Mouse (Mus musculus) limb, embryonic 10.5 days (tissue): ENCODE measurements around the gene Scube1. TPM values are rescaled to one million over a fixed set of nuclear protein-coding genes. Genes with fewer than 3 reads are reported as not detected.

ENCODE experiments used
- DNase-seq: peaks from one replicate; pipeline ENCODE4 v3.0.0-alpha.2; 2017; ENCODE audit warnings: low spot score
- H3K27ac ChIP-seq: fragments of 300-500 bp; sonication (generic); 2 replicates; pipeline ENCODE4 v1.5.1; 2016; ENCODE audit warnings: mild to moderate bottlenecking
- H3K27me3 ChIP-seq: fragments of 300-500 bp; sonication (generic); 2 replicates; pipeline ENCODE4 v1.6.1; 2016; ENCODE audit warnings: low read depth, mild to moderate bottlenecking; ENCODE audit not compliant: poor library complexity, severe bottlenecking
- H3K36me3 ChIP-seq: fragments of 300-500 bp; sonication (generic); 2 replicates; pipeline ENCODE4 v1.6.1; 2016; ENCODE audit warnings: mild to moderate bottlenecking, moderate library complexity
- H3K4me1 ChIP-seq: fragments of 300-500 bp; sonication (generic); 2 replicates; pipeline ENCODE4 v1.6.1; 2016
- H3K4me3 ChIP-seq: fragments of 300-500 bp; sonication (generic); 2 replicates; pipeline ENCODE4 v1.5.1; 2016; ENCODE audit warnings: mild to moderate bottlenecking, moderate library complexity
- H3K9me3 ChIP-seq: fragments of 300-500 bp; sonication (generic); replicated peaks from 2 replicates; pipeline ENCODE4 v1.6.1; 2016; ENCODE audit warnings: mild to moderate bottlenecking
- WGBS: fragments of 180-500 bp; shearing (Covaris S2); methylation state at CpG from one replicate; pipeline ENCODE4 v1.1.7; 2016; 5-methylcytosine and 5-hydroxymethylcytosine counted together
- polyA plus RNA-seq: library from polyadenylated mRNA; unstranded; fragments of >200 nt; fragmentation: Nextera tagmentation; extraction: Ambion mirVana; gene quantifications from 2 replicates; pipeline ENCODE4 v1.2.1, GENCODE M21; 2016

The Scube1 gene
- polyA plus RNA-seq, result 124 TPM in 2 replicates

- Histone ChIP-seq H3K9me3 (no peaks in the 10 kb centered on the region), H3K27me3 (peaks cover 41% of the 10 kb centered on the region), H3K4me3 (peak within 1 kb of the TSS; percentile 97), H3K36me3 (peaks cover 32% of the 10 kb centered on the region), H3K27ac (peak within 1 kb of the TSS; percentile 94), H3K4me1 (peaks cover 76% of the 10 kb centered on the region)
- under 1% methylated on average over 51 of the region's 51 CpGs for WGBS
- DNase-seq, result peak; percentile 92
Observed at GRCm38 (mm10) chr15:83724886-83725269, at the start of gene Scube1. Gene Scube1, minus strand, starts transcription at chr15:83725021.

DNA sequence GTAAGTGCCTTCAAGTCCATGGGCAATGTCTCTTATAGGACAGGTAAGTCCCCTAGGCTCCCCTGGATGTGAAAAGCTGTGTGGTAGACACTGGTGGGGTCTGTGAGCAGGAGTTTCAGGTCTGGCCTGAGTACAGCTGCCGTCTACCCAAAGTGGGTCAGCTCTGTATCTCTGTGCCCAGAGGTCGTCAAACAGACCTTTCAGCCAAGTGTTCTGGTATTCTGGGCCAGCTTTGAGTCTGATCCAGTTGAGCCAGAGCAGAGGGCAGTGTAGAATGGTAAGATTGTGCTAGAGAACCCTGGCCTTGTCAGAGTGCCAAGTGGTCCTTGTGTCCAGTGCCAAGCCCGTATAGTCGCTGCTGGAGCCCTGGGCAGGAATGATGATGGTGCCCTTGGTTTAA is 48.1 kb upstream of the Scube1 start:
- no peak overlapping the region for H3K4me3 ChIP-seq
- H3K36me3 ChIP-seq, result no peaks in the 10 kb centered on the region
- no peak overlapping the region for H3K27ac ChIP-seq
- no peaks in the 10 kb centered on the region for H3K4me1 ChIP-seq
- DNase-seq, result no peak
- WGBS, result 89% methylated on average over 4 of the region's 4 CpGs
- H3K9me3 ChIP-seq, result no peaks in the 10 kb centered on the region
- peaks cover 62% of the 10 kb centered on the region for H3K27me3 ChIP-seq

DNA sequence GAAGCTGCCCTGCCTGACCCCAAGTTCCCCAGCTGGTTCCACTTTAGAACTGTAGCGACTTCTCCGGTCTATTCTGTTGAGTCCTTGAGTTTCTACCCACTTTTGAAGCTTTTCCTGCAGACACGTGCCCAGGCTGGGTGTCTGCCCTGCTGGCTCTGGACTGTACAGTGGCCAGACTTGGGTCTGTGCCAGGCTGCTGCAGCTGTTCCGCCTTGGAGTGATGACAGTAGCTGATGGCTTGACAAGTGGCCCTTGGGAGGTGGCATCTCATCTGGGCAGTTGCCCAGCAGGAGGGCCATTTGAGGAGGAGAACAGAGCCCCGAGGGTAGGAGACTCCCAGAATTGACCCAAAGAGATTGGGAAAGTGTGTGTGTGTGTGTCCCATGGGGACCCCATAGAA is 47.6 kb upstream of the Scube1 start:
- Histone ChIP-seq H3K9me3 (no peaks in the 10 kb centered on the region), H3K4me1 (no peaks in the 10 kb centered on the region), H3K27ac (no peak overlapping the region), H3K27me3 (peaks cover 61% of the 10 kb centered on the region), H3K36me3 (no peaks in the 10 kb centered on the region), H3K4me3 (no peak overlapping the region)
- WGBS, result 66% methylated on average over 5 of the region's 5 CpGs
- no peak for DNase-seq

DNA sequence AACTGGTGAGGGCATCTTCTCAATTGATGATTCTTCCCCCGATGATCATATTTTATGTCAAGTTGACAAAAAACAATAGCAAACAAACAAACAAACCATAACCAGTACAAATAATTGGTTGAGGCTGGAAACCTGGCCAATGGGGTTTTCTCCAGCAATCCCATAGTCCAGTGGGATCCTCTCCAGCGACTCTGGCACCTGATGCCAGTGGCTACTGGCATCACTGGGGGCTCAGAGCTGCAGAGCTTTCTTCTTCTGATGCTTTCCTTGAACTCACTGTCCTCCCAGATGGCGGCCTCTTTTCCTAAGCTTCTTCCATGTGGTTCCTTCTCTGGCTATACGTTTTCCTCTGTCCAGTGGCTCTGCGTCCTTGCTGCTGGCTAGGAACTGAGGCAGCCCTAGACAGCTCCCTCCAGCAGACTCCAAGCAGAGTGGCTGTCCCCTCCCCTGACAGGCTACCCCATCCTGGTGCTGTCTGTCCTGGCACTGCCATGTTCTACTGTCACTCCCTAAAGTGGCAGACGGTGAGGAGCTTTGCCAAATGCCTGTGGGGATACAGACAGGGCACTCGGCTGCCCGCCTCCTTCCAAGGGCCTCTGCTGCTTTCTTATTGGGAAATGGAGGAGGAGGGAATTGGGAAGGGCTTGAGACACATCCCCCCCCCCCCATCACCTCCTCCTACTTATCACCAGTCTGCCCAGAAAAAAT is 46.7 kb upstream of the Scube1 start:
- no peak for DNase-seq
- Histone ChIP-seq H3K4me1 (0 out of 2 replicates have a peak, but pooled peaks cover under 1% of the 10 kb centered on the region), H3K36me3 (no peaks in the 10 kb centered on the region), H3K4me3 (no peak overlapping the region), H3K27ac (no peak overlapping the region), H3K9me3 (no peaks in the 10 kb centered on the region), H3K27me3 (peaks cover 55% of the 10 kb centered on the region)
- WGBS, result 84% methylated on average over 8 of the region's 8 CpGs

DNA sequence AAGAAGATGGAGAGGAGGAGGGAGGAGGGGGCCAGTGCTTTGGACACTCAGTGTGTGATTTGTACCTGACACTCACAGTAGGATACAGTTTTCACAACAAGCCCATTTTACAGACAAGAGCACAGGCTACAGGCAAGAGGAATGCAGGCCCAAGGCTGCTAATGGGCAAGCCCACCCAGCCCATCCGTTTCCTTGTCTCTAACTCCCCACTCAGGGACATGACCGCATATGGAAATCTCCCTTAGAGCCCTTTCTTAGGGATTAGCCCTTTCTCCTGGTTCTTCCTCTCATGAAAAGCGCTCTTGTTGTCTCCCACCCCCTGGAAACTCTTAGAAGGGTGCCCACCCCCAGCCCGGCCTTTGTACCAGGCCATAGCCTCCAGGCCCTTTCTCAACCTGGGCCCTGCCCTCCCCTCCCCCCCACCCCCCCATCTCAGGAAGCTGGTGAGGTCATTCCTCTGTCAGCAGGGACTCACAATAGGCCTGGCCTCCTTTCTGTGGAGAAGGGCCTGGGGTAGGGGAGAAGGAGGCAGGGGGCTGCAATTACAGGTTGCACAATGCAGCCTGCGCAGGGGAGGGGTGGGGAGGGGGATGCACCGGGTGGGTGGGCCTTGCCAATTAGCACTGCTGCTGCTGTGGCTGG is 40.7 kb upstream of the Scube1 start:
- H3K27ac ChIP-seq, result peak overlapping the region; percentile 72
- DNase-seq, result peak; percentile 59
- peaks cover 11% of the 10 kb centered on the region for H3K27me3 ChIP-seq
- WGBS, result 30% methylated on average over 6 of the region's 6 CpGs
- peaks cover 24% of the 10 kb centered on the region for H3K4me1 ChIP-seq
- H3K9me3 ChIP-seq, result no peaks in the 10 kb centered on the region
- no peak overlapping the region for H3K4me3 ChIP-seq
- H3K36me3 ChIP-seq, result no peaks in the 10 kb centered on the region

- 92% methylated on average over 13 of the region's 13 CpGs for WGBS
- no peaks in the 10 kb centered on the region for H3K9me3 ChIP-seq
- H3K36me3 ChIP-seq, result no peaks in the 10 kb centered on the region
- no peaks in the 10 kb centered on the region for H3K27me3 ChIP-seq
- no peak overlapping the region for H3K27ac ChIP-seq
- DNase-seq, result no peak
- H3K4me1 ChIP-seq, result peaks cover 29% of the 10 kb centered on the region
- no peak overlapping the region for H3K4me3 ChIP-seq
Observed at GRCm38 (mm10) chr15:83761512-83761911, 36.7 kb upstream of the Scube1 start.

GRCm38 (mm10) chr15:83760683-83761082 is 35.9 kb upstream of the Scube1 start:
- no peak overlapping the region for H3K27ac ChIP-seq

GRCm38 (mm10) chr15:83758958-83759357 is 34.1 kb upstream of the Scube1 start:
- H3K27me3 ChIP-seq, result no peaks in the 10 kb centered on the region
- H3K9me3 ChIP-seq, result no peaks in the 10 kb centered on the region
- H3K27ac ChIP-seq, result peak overlapping the region; percentile 59
- H3K4me1 ChIP-seq, result peaks cover 8% of the 10 kb centered on the region
- H3K36me3 ChIP-seq, result no peaks in the 10 kb centered on the region
- no peak for DNase-seq
- no peak overlapping the region for H3K4me3 ChIP-seq
- 22% methylated on average over 4 of the region's 4 CpGs for WGBS

More at GRCm38 (mm10) chr15:83760683-83761082, 35.9 kb upstream of the Scube1 start:
- Histone ChIP-seq H3K27me3 (no peaks in the 10 kb centered on the region), H3K4me1 (peaks cover 22% of the 10 kb centered on the region), H3K4me3 (no peak overlapping the region), H3K9me3 (no peaks in the 10 kb centered on the region), H3K36me3 (no peaks in the 10 kb centered on the region)
- 6% methylated on average over 10 of the region's 10 CpGs for WGBS
- DNase-seq, result peak; percentile 86

GRCm38 (mm10) chr15:83756742-83757141 is 31.9 kb upstream of the Scube1 start:
- H3K27me3 ChIP-seq, result no peaks in the 10 kb centered on the region
- H3K9me3 ChIP-seq, result no peaks in the 10 kb centered on the region
- 29% methylated on average over 9 of the region's 9 CpGs for WGBS
- peak overlapping the region; percentile 25; the same call in 1 of the 2 replicates for H3K27ac ChIP-seq
- no peak overlapping the region for H3K4me3 ChIP-seq
- H3K4me1 ChIP-seq, result peaks cover 8% of the 10 kb centered on the region
- peak; percentile 76 for DNase-seq
- no peaks in the 10 kb centered on the region for H3K36me3 ChIP-seq

- Histone ChIP-seq H3K36me3 (no peaks in the 10 kb centered on the region), H3K27ac (peak overlapping the region; percentile 56; the same call in 1 of the 2 replicates), H3K4me1 (peaks cover 20% of the 10 kb centered on the region; the same call in 1 of the 2 replicates), H3K4me3 (no peak overlapping the region), H3K27me3 (no peaks in the 10 kb centered on the region), H3K9me3 (no peaks in the 10 kb centered on the region)
- 71% methylated on average over 9 of the region's 9 CpGs for WGBS
- no peak for DNase-seq
Observed at GRCm38 (mm10) chr15:83749436-83749835, 24.6 kb upstream of the Scube1 start.

DNA sequence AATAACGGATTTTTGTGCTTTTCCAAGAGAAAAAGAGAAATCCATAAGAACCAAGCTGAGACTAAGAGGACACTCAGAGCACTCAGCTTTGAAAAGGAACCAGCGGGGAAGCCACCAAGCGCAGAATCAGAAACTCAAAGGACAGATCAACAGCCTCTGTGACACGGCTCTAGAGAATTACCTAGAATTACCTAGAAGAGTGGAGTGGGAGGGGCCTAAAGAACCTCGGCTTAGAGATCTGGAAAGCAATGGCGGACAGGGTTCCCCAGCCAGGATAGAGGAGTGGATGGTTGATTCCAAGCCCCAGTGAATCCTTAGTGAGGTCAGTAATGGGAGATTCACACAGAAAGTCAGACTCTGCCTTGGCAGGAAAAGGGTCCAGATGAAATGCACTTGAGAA is 24.2 kb upstream of the Scube1 start:
- Histone ChIP-seq H3K4me3 (no peak overlapping the region), H3K9me3 (no peaks in the 10 kb centered on the region), H3K4me1 (peaks cover 20% of the 10 kb centered on the region; the same call in 1 of the 2 replicates), H3K27ac (no peak overlapping the region), H3K36me3 (no peaks in the 10 kb centered on the region), H3K27me3 (no peaks in the 10 kb centered on the region)
- WGBS, result 84% methylated on average over 6 of the region's 6 CpGs
- DNase-seq, result no peak

DNA sequence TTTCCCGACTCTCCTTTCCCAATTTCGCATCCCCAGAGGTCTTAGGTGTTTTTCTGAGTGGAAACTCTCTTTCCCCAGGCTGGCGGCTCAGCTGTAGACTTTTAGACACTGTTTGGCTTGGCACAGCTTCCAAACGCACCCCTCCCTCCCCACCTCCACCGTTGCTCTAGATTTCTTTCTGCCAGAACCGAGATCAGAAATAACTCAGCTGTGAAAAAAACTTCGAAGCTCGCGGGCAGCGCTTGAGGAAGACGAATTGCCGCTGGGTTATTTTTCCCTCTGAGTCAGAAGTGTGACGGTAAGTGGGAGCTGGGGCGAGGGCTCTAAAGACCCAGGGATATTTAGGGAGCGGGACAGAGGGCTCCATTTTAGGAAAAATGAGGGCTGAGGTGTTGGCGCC is 21.5 kb upstream of the Scube1 start:
- no peak for DNase-seq
- H3K36me3 ChIP-seq, result no peaks in the 10 kb centered on the region
- peak overlapping the region; percentile 30; the same call in 1 of the 2 replicates for H3K27ac ChIP-seq
- H3K27me3 ChIP-seq, result no peaks in the 10 kb centered on the region
- whole genome bisulfite sequencing, result 74% methylated on average over 16 of the region's 16 CpGs
- no peaks in the 10 kb centered on the region for H3K9me3 ChIP-seq
- no peak overlapping the region for H3K4me3 ChIP-seq
- H3K4me1 ChIP-seq, result peaks cover 43% of the 10 kb centered on the region

DNA sequence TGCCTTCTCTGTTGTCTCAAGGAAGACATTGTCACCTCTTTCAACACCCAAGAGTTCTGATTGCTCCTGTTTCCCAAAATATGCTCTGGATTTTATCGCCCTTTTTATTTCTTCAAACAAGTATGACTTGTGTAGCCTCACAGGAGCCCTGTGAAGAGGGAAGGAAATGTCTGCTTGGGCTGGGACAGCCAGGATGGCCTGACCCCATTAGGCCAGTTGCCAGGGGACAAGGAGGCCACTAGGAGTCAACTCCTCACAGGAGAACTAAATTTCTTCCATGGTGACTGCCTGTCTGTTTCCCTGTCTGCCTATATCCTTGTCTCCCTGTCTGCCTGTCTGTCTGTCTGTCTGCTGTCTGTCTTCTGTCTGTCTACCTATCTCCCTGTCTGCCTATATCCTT is 17.2 kb upstream of the Scube1 start:
- Histone ChIP-seq H3K9me3 (no peaks in the 10 kb centered on the region), H3K27me3 (no peaks in the 10 kb centered on the region), H3K4me3 (no peak overlapping the region), H3K27ac (peak overlapping the region; percentile 85), H3K36me3 (no peaks in the 10 kb centered on the region), H3K4me1 (peaks cover 52% of the 10 kb centered on the region)
- no peak for DNase-seq
- WGBS, result 93% methylated on average over 1 of the region's 1 CpGs
